Mouse (Mus musculus): ENCODE results near the gene Eif1. TPM values are rescaled to one million over a fixed set of nuclear protein-coding genes. Genes with fewer than 3 reads are reported as not detected.
"Not testable (repeated sequence)": the region's sequence is repeated elsewhere in the genome, so short reads cannot be mapped to it uniquely, and the experiment has no call there.

Gene Eif1
- polyA plus RNA-seq, 1 experiment from 2014 or later, result 1,677 TPM

GRCm38 (mm10) chr11:100315439-100315838 lies 4.2 kb upstream of the Eif1 start:
- no peak overlapping the region for H3K4me3 ChIP-seq
- no peaks in the 10 kb centered on the region for H3K27me3 ChIP-seq
- 94% methylated on average over 5 of the region's 5 CpGs for WGBS
- no peaks in the 10 kb centered on the region for H3K36me3 ChIP-seq (ENCODE audit: poor library complexity, severe bottlenecking)
- no peak overlapping the region for H3K9ac ChIP-seq
- H3K27ac ChIP-seq, result no peak overlapping the region
- no peaks in the 10 kb centered on the region; the same call in 1 of the 2 replicates for H3K4me1 ChIP-seq
- no peak for ATAC-seq
- no peak overlapping the region for H3K4me2 ChIP-seq
- H3K9me3 ChIP-seq (replicated peaks), result no peaks in the 10 kb centered on the region

- Histone ChIP-seq H3K9me3 (replicated peaks) (no peaks in the 10 kb centered on the region), H3K27me3 (no peaks in the 10 kb centered on the region), H3K4me2 (no peak overlapping the region), H3K4me1 (peaks cover 13% of the 10 kb centered on the region), H3K9ac (no peak overlapping the region), H3K27ac (no peak overlapping the region), H3K36me3 (ENCODE audit: poor library complexity, severe bottlenecking) (peaks cover 21% of the 10 kb centered on the region), H3K4me3 (no peak overlapping the region)
- ATAC-seq, result no peak
- 81% methylated on average over 6 of the region's 6 CpGs for WGBS
Observed at GRCm38 (mm10) chr11:100317826-100318380, 1.8 kb upstream of the Eif1 start.

- Histone ChIP-seq H3K9ac (no peak overlapping the region), H3K27ac (peak overlapping the region; percentile 62; the same call in 1 of the 2 replicates), H3K27me3 (no peaks in the 10 kb centered on the region), H3K9me3 (replicated peaks) (no peaks in the 10 kb centered on the region), H3K4me2 (peak overlapping the region; percentile 59), H3K36me3 (ENCODE audit: poor library complexity, severe bottlenecking) (peaks cover 23% of the 10 kb centered on the region), H3K4me1 (peaks cover 13% of the 10 kb centered on the region), H3K4me3 (peak overlapping the region; percentile 75)
- 86% methylated on average over 10 of the region's 10 CpGs for WGBS
- ATAC-seq, result peak; percentile 1
Observed at GRCm38 (mm10) chr11:100318529-100319451, 895 bp upstream of the Eif1 start.

GRCm38 (mm10) chr11:100320172-100320630 lies 516 bp downstream of the Eif1 start:
- Histone ChIP-seq H3K4me1 (peaks cover 13% of the 10 kb centered on the region), H3K9ac (peak overlapping the region; percentile 95), H3K4me2 (peak overlapping the region; percentile 85), H3K36me3 (ENCODE audit: poor library complexity, severe bottlenecking) (peaks cover 23% of the 10 kb centered on the region), H3K4me3 (peak overlapping the region; percentile 75), H3K9me3 (replicated peaks) (no peaks in the 10 kb centered on the region), H3K27me3 (no peaks in the 10 kb centered on the region), H3K27ac (peak overlapping the region; percentile 95)
- peak; percentile 88 for ATAC-seq
- WGBS, result under 1% methylated on average over 33 of the region's 40 CpGs

GRCm38 (mm10) chr11:100320701-100321410 lies 1.2 kb downstream of the Eif1 start:
- Histone ChIP-seq H3K4me3 (peak overlapping the region; percentile 75), H3K9ac (peak overlapping the region; percentile 95), H3K4me2 (peak overlapping the region; percentile 85), H3K36me3 (ENCODE audit: poor library complexity, severe bottlenecking) (peaks cover 23% of the 10 kb centered on the region), H3K4me1 (peaks cover 13% of the 10 kb centered on the region), H3K27ac (peak overlapping the region; percentile 95)
- not testable (repeated sequence) for H3K9me3 ChIP-seq (replicated peaks); H3K27me3 ChIP-seq
- ATAC-seq, result peak; percentile 5; the same call in 1 of the 2 replicates
- WGBS, result 16% methylated on average over 11 of the region's 11 CpGs

- H3K9ac ChIP-seq; ATAC-seq; H3K27ac ChIP-seq; H3K9me3 ChIP-seq (replicated peaks); H3K27me3 ChIP-seq; H3K4me3 ChIP-seq: not testable (repeated sequence)
- H3K4me2 ChIP-seq, result peak overlapping the region; percentile 85
- peaks cover 13% of the 10 kb centered on the region for H3K4me1 ChIP-seq
- peaks cover 23% of the 10 kb centered on the region for H3K36me3 ChIP-seq (ENCODE audit: poor library complexity, severe bottlenecking)
- WGBS, result 79% methylated on average over 7 of the region's 7 CpGs
Observed at GRCm38 (mm10) chr11:100321479-100322305, 2.0 kb downstream of the Eif1 start.

GRCm38 (mm10) chr11:100322591-100323258 lies 3.0 kb downstream of the Eif1 start:
- Histone ChIP-seq H3K27me3 (no peaks in the 10 kb centered on the region), H3K9me3 (replicated peaks) (no peaks in the 10 kb centered on the region), H3K4me3 (no peak overlapping the region), H3K36me3 (ENCODE audit: poor library complexity, severe bottlenecking) (peaks cover 23% of the 10 kb centered on the region), H3K4me1 (peaks cover 18% of the 10 kb centered on the region), H3K27ac (no peak overlapping the region), H3K9ac (no peak overlapping the region), H3K4me2 (no peak overlapping the region)
- 69% methylated on average over 3 of the region's 3 CpGs for WGBS
- no peak for ATAC-seq

GRCm38 (mm10) chr11:100323578-100323977 lies 3.9 kb downstream of the Eif1 start:
- peaks cover 23% of the 10 kb centered on the region for H3K36me3 ChIP-seq (ENCODE audit: poor library complexity, severe bottlenecking)
- H3K9me3 ChIP-seq (replicated peaks), result no peaks in the 10 kb centered on the region
- WGBS, result 15% methylated on average over 3 of the region's 3 CpGs
- H3K4me3 ChIP-seq, result no peak overlapping the region
- no peak overlapping the region for H3K9ac ChIP-seq
- H3K4me2 ChIP-seq, result no peak overlapping the region
- H3K27ac ChIP-seq, result no peak overlapping the region; the same call in 1 of the 2 replicates
- peaks cover 18% of the 10 kb centered on the region for H3K4me1 ChIP-seq
- ATAC-seq, result no peak
- no peaks in the 10 kb centered on the region for H3K27me3 ChIP-seq

GRCm38 (mm10) chr11:100325062-100325629 lies 5.5 kb downstream of the Eif1 start:
- Histone ChIP-seq H3K9me3 (replicated peaks) (no peaks in the 10 kb centered on the region), H3K4me2 (no peak overlapping the region), H3K4me1 (peaks cover 22% of the 10 kb centered on the region), H3K4me3 (no peak overlapping the region), H3K36me3 (ENCODE audit: poor library complexity, severe bottlenecking) (peaks cover 23% of the 10 kb centered on the region), H3K9ac (no peak overlapping the region), H3K27me3 (no peaks in the 10 kb centered on the region), H3K27ac (no peak overlapping the region)
- no peak for ATAC-seq
- WGBS, result 74% methylated on average over 11 of the region's 11 CpGs

- H3K27ac ChIP-seq, result 0 out of 2 replicates have a peak overlapping the region, but pooled peaks have one; percentile 25
- no peak overlapping the region for H3K4me3 ChIP-seq
- no peak for ATAC-seq
- H3K27me3 ChIP-seq, result no peaks in the 10 kb centered on the region
- H3K36me3 ChIP-seq (ENCODE audit: poor library complexity, severe bottlenecking), result peaks cover 8% of the 10 kb centered on the region
- H3K9me3 ChIP-seq (replicated peaks), result no peaks in the 10 kb centered on the region
- H3K9ac ChIP-seq, result no peak overlapping the region
- peaks cover 18% of the 10 kb centered on the region for H3K4me1 ChIP-seq
- H3K4me2 ChIP-seq, result no peak overlapping the region
- WGBS, result 61% methylated on average over 11 of the region's 11 CpGs
Observed at GRCm38 (mm10) chr11:100327316-100327715, 7.6 kb downstream of the Eif1 start.

All from forebrain, embryonic 13.5 days (tissue).